Mouse (Mus musculus) frontal cortex, adult 2 months (tissue): ENCODE results near the gene Sertad2. TPM values are rescaled to one million over a fixed set of nuclear protein-coding genes. Genes with fewer than 3 reads are reported as not detected.

ENCODE experiments used
- DNase-seq, 2 experiments: peaks; one replicate each; pipeline ENCODE4 v3.0.0; 2022; ENCODE audit warnings: low spot score in 1 of 2; ENCODE audit errors: extremely low spot score in 1 of 2
- polyA plus RNA-seq: library from polyadenylated mRNA; depleted of rRNA; stranded (reverse); fragments of >200 nt; gene quantifications from 2 replicates; pipeline ENCODE4 v1.2.3, GENCODE M21; 2012

Sertad2 gene
- polyA plus RNA-seq, 1 experiment, result 19.5 TPM

GRCm38 (mm10) chr11:20592010-20592409 lies 49.0 kb downstream of the Sertad2 start:
- DNase-seq, result no peak

DNA sequence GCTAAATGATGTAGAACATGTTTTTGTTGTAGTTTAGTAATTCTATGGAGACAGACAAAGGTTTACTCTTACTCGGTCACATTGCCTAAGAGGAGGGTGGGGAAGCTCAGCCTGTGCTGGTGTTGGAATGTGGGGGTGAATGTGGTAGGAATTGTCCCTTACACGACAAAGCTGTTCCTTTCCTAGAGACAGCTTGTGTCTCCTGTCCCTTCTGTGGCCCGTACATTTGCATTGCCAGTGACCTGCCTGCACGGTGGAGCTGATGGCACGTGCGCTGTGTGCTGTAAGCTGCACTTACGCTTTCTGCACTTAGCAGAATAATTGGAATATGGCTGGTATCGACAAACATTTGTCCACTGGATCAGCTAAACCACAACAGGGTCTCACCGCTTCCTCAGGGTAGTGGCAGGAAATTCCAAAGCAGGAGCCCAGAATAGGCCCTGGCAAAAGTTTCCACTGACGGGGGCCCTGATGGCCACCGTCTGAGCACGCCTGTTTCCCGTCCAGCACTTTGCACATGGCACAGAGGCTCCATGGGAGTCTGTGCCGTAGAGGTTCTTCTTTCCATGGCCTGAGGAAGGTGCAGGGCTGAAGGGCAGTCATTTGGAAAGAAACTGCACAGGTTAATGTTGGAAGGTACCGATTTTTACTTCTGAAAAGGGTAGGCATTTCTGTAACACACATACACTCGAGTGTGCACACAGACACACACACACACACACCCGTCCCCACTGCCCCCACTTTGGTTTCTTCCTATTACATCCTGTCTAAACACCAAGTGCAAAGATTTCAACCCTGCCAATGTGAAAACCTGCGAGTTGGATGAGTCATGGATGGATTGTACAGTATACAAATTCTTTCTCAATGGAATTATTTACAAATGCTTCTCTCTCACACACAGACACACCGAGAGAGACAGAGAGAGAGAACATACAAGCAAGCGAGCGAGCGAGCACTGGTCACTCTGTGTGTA lies 51.5 kb downstream of the Sertad2 start:
- DNase-seq, result no peak

- DNase-seq, result peak; percentile 8 to 46
These were observed 60.2 kb downstream of the Sertad2 start for GRCm38 (mm10) chr11:20603066-20603812.

DNA sequence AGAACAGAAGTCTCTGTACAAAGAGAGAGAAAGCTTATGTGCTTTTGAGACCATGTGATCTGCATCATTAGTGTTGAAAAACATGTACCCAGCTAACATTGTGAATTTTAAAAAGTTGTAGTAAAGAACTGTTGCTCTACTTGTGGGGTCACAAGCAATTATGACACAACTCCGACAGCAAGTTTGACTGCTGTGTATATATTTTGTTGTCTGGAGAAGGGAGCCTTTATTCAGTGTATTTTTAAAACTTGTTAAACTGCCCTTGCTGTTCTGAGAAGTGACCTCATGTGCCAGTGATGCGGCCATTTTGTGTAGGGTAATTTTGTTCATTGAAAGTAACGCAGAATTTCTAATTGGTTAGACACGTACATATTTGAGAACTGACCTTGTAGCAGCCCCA lies 61.1 kb downstream of the Sertad2 start:
- DNase-seq, result no peak

GRCm38 (mm10) chr11:20605613-20606012 lies 62.6 kb downstream of the Sertad2 start:
- DNase-seq, result no peak

GRCm38 (mm10) chr11:20608442-20608841 lies 65.4 kb downstream of the Sertad2 start:
- peak; percentile 43 to 55 for DNase-seq

- no peak for DNase-seq
These were observed 70.2 kb downstream of the Sertad2 start for GRCm38 (mm10) chr11:20613223-20613622.

GRCm38 (mm10) chr11:20616103-20616502 lies 73.0 kb downstream of the Sertad2 start:
- no peak for DNase-seq

- no peak for DNase-seq
These were observed 84.1 kb downstream of the Sertad2 start for GRCm38 (mm10) chr11:20627146-20627545.

GRCm38 (mm10) chr11:20628216-20628615 lies 85.2 kb downstream of the Sertad2 start:
- DNase-seq, result no peak

DNA sequence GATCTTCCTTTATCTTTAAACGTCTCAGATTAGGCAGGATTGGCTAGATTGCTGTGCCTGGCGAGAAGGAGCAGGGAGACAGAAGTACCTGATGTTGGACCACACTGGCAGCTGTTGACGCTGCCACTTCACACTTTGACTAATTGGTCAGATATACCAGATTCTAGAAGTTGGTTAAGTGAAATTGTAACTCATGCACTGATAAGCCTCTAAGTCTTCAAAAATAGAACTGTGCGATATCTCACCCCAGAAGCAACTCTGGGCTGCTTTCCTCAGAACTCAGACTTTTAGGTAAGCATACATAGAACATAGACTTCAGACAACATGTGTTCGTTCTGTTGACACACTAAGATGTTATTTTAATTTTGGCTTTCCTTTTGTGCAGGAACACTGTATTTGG lies 86.6 kb downstream of the Sertad2 start:
- no peak for DNase-seq

- DNase-seq, result peak; percentile 94 to 96
These were observed 88.2 kb downstream of the Sertad2 start for GRCm38 (mm10) chr11:20631026-20631940.

- DNase-seq, result peak; percentile 45 to 52
These were observed 89.0 kb downstream of the Sertad2 start for GRCm38 (mm10) chr11:20631941-20632618.

- DNase-seq, result no peak
These were observed 89.5 kb downstream of the Sertad2 start for GRCm38 (mm10) chr11:20632619-20632965.

DNA sequence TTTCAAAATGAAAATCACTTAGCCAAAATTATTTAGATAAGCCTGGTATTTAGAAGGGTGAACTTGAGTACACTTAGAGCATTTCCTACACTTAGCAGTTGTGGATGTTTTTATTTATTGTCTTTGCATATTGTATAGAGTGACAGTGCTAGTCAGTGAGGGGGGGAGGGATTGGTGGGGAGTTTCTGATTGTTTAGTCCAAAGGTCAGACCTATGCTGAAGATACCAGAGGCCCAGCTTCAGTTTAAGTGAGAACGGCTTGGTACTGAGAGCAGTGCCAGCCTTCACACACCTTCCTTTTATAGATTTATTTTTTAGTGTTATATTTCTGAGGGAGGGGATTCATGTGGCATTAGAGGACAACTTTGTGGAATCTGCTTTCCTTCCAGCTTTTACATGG lies 91.5 kb downstream of the Sertad2 start:
- no peak for DNase-seq

DNA sequence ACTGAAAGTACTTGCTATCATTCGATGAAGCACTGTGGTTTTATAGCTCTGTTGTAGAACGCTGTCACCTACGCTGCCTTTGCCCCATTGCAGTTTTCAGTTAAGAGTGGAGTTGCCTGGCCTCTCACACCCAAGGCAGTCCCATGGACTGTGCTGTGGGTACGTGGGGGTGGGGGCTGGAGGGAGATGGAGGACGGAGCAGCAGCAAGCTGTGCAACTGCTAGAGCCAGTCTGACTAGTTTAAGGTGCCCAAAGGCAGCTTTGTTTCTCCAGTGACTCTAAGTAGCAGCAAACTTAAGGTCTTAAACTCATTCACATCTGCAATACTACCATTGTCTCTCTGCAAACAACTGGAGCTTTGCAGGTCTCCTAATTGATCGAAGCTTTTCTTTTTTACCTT lies 92.6 kb downstream of the Sertad2 start:
- no peak for DNase-seq

- no peak for DNase-seq
These were observed 93.1 kb downstream of the Sertad2 start for GRCm38 (mm10) chr11:20636114-20636513.

DNA sequence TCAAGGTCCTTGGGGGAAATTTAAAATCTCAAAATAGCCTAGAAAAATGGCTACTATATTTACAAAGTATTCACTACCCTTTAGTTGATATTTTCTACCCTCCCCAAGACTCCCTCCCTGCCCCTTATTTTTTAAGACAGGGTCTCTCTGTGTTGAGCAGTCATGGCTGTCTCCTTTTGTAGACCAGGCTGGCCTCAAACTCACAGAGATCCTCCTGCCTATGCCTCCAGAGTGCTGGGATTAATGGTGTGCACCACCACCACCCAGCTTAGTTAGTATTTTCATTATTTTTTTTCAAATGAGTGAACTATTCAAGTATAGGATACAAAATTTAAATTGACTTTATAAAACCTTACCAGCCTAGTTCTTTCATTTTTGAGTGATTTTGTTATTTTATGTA lies 94.0 kb downstream of the Sertad2 start:
- DNase-seq, result no peak

DNA sequence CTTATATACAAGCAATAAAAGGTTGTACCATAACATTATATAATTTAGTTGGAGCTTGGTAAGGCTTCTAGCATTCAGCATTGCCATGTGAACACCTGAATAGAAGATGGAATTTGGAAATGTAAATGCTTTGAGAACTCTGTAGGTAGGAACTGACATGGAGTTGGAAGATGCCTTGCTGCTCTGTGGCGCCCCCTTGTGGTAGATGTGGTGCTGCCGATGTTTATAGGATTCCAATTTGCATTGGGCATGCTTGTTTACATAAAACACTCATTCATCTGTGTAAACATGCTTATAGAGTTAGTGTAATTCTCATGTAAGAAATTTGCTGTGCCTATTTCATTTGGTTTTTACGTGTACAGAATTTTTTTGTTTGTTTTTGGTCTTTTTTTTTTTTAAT lies 95.8 kb downstream of the Sertad2 start:
- peak in 1 of 2 experiments; percentile 88 for DNase-seq

GRCm38 (mm10) chr11:20639918-20640447 lies 96.9 kb downstream of the Sertad2 start:
- DNase-seq, result no peak
